ENCODE assay signal across 12 mouse cellular contexts in the genomic region with DNA sequence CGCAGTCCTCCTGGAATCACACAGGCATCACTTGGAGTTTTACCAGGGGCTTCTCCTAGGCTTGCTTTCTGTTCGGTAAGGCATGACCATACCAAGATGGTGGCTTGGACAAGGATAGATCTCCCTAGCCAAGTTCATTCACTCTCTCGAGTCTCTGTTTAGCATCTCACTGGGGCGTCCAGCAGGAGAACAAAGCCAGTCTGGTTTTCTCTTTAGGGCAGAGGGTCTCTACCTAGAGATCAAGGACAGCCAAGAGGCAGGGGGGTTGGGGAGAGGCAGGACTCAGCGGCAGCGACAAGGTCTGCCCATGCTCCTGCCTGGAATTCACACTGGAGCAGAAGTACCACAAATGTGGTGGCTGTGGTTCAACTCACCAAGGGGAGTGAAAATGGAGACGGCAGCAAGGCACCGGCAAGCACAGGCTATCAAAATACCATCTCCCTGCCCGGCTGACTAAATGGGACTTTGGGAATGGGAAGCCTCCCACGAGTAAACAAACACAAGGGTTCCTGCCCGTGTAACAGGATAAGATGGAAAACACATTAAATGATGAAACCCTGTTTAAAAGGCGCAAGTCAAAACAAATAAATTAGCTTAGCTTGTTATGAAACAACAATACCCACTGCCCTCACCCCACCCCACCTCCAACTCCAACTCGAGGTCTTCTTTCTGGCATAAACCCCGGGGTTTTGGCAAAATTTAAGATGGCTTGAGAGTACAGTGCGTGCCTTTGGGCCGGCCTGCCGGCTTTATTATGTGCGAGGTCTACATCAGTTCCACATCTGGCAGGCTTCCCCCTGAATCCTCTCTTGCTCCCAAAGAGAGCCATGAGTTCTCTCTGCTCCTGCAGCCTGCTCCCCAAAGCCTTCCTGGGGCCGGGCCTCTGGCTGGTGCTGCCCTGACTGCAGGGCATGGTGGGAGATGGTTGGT.
DNase-seq lines count a peak whose midpoint lies in the region; ATAC-seq and TF ChIP-seq lines count a peak whose summit lies in the region.
"Had no signal": no experiment of that assay in that cellular context is flagged by ENCODE, and none has a peak within 500 bp of the region (broad histone marks: within the 10 kb centered on the region; RNA-seq: fewer than 3 reads in every experiment).

No protein-coding gene starts in this region.

- peak; percentile 56 for DNase-seq in gastrocnemius, adult 18-20 months (ENCODE audit: low spot score)
- DNase-seq in gastrocnemius, postnatal 4 days (ENCODE audit: low spot score in 2 of 2): no peak
- DNase-seq in ovary, adult 18-20 months (ENCODE audit: low spot score): peak; percentile 46
- no peak for DNase-seq in ovary, postnatal 10 days (ENCODE audit: low spot score)
- no peak for DNase-seq in frontal cortex, postnatal 36 days (ENCODE audit: low spot score in 2 of 2)
- no peak for DNase-seq in frontal cortex, postnatal 14 days (ENCODE audit: low spot score in 2 of 2)
- DNase-seq: heart, adult 18-20 months; thymus, adult 18-20 months had no signal

- no peak for ATAC-seq in liver, embryonic 16.5 days (ENCODE audit: low read depth)

- TF ChIP-seq POLR2A in testis, adult 2 months (IDR thresholded peaks at IDR 0.05; ENCODE audit: control insufficient read depth, low read depth, low read length): no peak

- H3K4me1 ChIP-seq in liver, embryonic 16.5 days (ENCODE audit: control insufficient read depth, low read depth, low read length): no peaks in the 10 kb centered on the region
- H3K4me1 ChIP-seq in testis, adult 2 months (ENCODE audit: control insufficient read depth, insufficient read depth, low read length): peaks cover 2% of the 10 kb centered on the region; the same call in 1 of the 2 replicates

- no peak for TF ChIP-seq CTCF in testis, adult 2 months (IDR thresholded peaks at IDR 0.05; ENCODE audit: control insufficient read depth, insufficient read depth, insufficient replicate concordance, low read depth, low read length)

- H3K9ac ChIP-seq in liver, embryonic 16.5 days (ENCODE audit: low read depth, low read length): no peak overlapping the region
- H3K9ac ChIP-seq: midbrain, embryonic 12.5 days; neural tube, embryonic 13.5 days had no signal

- 51% methylated on average over 19 of the region's 19 CpGs for WGBS in liver, embryonic 16.5 days (ENCODE audit: insufficient replicate concordance)

- H3K4me3 ChIP-seq in liver, embryonic 16.5 days (ENCODE audit: low read depth, low read length): peak overlapping the region; percentile 13; the same call in 1 of the 2 replicates
- H3K4me3 ChIP-seq in testis, adult 2 months (ENCODE audit: control insufficient read depth, low read depth, low read length): no peak overlapping the region
- H3K4me3 ChIP-seq: midbrain, embryonic 12.5 days; neural tube, embryonic 13.5 days had no signal

- H3K4me2 ChIP-seq in liver, embryonic 16.5 days (ENCODE audit: low read depth, low read length): peak overlapping the region; percentile 31
- H3K4me2 ChIP-seq: midbrain, embryonic 12.5 days; neural tube, embryonic 13.5 days had no signal

- H3K9me3 ChIP-seq in liver, embryonic 16.5 days (replicated peaks; ENCODE audit: control insufficient read depth, low read length): no peaks in the 10 kb centered on the region

- H3K27ac ChIP-seq in liver, embryonic 16.5 days (ENCODE audit: low read length): peak overlapping the region; percentile 67
- H3K27ac ChIP-seq in testis, adult 2 months (ENCODE audit: control insufficient read depth, insufficient read depth, low read depth, low read length): peak overlapping the region; percentile 62
- H3K27ac ChIP-seq: midbrain, embryonic 12.5 days; neural tube, embryonic 13.5 days had no signal

- no peaks in the 10 kb centered on the region for H3K36me3 ChIP-seq in liver, embryonic 16.5 days (ENCODE audit: control insufficient read depth, insufficient read depth)
- no peaks in the 10 kb centered on the region for H3K36me3 ChIP-seq in testis, adult 2 months (ENCODE audit: control insufficient read depth, insufficient read depth, low read length)
- H3K36me3 ChIP-seq: midbrain, embryonic 12.5 days; neural tube, embryonic 13.5 days had no signal

- H3K27me3 ChIP-seq in liver, embryonic 16.5 days (ENCODE audit: control insufficient read depth, insufficient read depth, low read depth, low read length): no peaks in the 10 kb centered on the region
- H3K27me3 ChIP-seq in testis, adult 2 months (ENCODE audit: control insufficient read depth, insufficient read depth, low read length): no peaks in the 10 kb centered on the region
- H3K27me3 ChIP-seq: midbrain, embryonic 12.5 days; neural tube, embryonic 13.5 days had no signal

Comparison
In these comparisons a context has a peak if more than half of its experiments do, and no peak if none do; other contexts are left out.
1. DNase-seq: peak in gastrocnemius, adult 18-20 months (single experiment) and ovary, adult 18-20 months (single experiment); none in gastrocnemius, postnatal 4 days (0 of 2), ovary, postnatal 10 days (single experiment), frontal cortex, postnatal 36 days (0 of 2) and frontal cortex, postnatal 14 days (0 of 2).